Mouse (Mus musculus) kidney, postnatal 0 days (tissue): ENCODE data around the gene Kif2a. TPM values are rescaled to one million over a fixed set of nuclear protein-coding genes. Genes with fewer than 3 reads are reported as not detected.

Experiments
- ATAC-seq: fragments of 200-750 bp; cut with Nextera tagmentation; replicated peaks from 2 replicates; pipeline ENCODE4 v1.8.0; 2017; ENCODE audit warnings: low read depth, moderate number of reproducible peaks, moderate TSS enrichment, moderate library complexity; ENCODE audit not compliant: low FRiP score
- DNase-seq: peaks from one replicate; pipeline ENCODE4 v3.0.0-alpha.2; 2016; ENCODE audit warnings: low spot score
- H3K27ac ChIP-seq: fragments of 300-500 bp; sonication (generic); 2 replicates; pipeline ENCODE4 v1.5.1; 2014; ENCODE audit warnings: mild to moderate bottlenecking
- H3K27me3 ChIP-seq: fragments of 300-500 bp; sonication (generic); 2 replicates; pipeline ENCODE4 v1.6.1; 2014; ENCODE audit warnings: low read length, mixed read lengths; ENCODE audit not compliant: insufficient read depth
- H3K36me3 ChIP-seq: fragments of 300-500 bp; sonication (generic); 2 replicates; pipeline ENCODE4 v1.6.1; 2014; ENCODE audit warnings: low read length, mixed read lengths; ENCODE audit not compliant: insufficient read depth
- H3K4me1 ChIP-seq: fragments of 300-500 bp; sonication (generic); replicated peaks from 2 replicates; pipeline ENCODE4 v1.6.1; 2014; ENCODE audit warnings: antibody characterized with exemption, low read length, mixed read lengths; ENCODE audit not compliant: insufficient read depth
- H3K4me2 ChIP-seq: fragments of 300-500 bp; sonication (generic); 2 replicates; pipeline ENCODE4 v1.6.1; 2014; ENCODE audit warnings: mild to moderate bottlenecking, low read length, moderate library complexity, mixed read lengths
- H3K4me3 ChIP-seq: fragments of 300-500 bp; sonication (generic); replicated peaks from 2 replicates; pipeline ENCODE4 v1.5.1; 2014; ENCODE audit warnings: low read depth, low read length
- H3K9ac ChIP-seq: fragments of 300-500 bp; sonication (generic); 2 replicates; pipeline ENCODE4 v1.6.1; 2014; ENCODE audit warnings: low read depth, low read length
- H3K9me3 ChIP-seq: fragments of 300-500 bp; sonication (generic); replicated peaks from 2 replicates; pipeline ENCODE4 v1.6.1; 2016; ENCODE audit warnings: low read length, inconsistent platforms, mixed read lengths
- CTCF ChIP-seq: IDR thresholded peaks from 2 replicates; pipeline ENCODE4 v1.5.1; 2016; ENCODE audit warnings: antibody characterized with exemption, low read depth, mild to moderate bottlenecking, moderate library complexity
- WGBS: fragments of 180-500 bp; shearing (Covaris S2); extraction: QIAGEN DNeasy Blood & Tissue Kit; methylation state at CpG from one replicate; pipeline ENCODE4 v1.1.7; 2014; 5-methylcytosine and 5-hydroxymethylcytosine counted together
- polyA plus RNA-seq: library from polyadenylated mRNA; unstranded; fragments of >200 nt; fragmentation: Nextera tagmentation; extraction: Ambion mirVana; gene quantifications from 2 replicates; pipeline ENCODE4 v1.2.1, GENCODE M21; 2015

Kif2a gene
- polyA plus RNA-seq, result 17.9 and 25.8 TPM in 2 replicates

DNA sequence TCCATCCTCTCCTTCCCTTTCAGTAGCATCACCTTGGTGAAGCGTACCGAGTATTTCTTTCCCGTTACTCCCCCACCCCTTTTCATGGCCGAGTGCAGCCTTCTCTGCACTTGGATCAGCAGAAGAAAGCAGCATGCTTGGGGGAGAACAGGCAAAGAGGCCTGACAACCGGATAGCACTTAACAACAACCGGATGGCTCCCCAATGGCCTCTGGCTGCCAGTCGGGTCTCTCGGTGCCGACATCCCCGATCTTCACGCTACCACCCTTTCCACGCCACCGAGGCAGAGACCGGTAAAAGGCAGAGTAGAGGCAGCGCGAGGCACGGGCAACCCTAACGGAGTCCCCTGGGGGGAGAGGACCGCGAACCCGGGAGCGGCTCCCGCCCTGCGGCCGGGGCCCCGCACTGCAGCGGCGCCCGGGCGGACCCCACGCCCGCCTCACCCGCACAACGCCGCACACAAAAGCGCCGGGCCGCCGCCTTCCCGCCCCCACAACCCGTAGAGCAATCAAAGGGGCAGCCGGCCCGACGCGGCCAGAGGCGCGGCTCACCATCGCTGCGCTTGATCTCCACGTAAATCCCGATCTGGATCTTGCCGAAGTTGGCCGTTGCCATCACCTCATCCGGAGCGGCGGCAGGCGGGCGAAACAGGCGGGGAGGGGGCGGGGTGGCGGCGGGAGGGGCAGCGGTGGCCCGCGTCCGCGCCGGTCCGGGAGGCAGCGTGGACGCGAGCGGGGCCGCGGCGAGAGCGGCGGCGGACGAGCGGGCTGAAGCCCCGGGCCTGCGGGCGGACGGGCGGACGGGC, at the start of gene Kif2a:
Gene Kif2a (minus strand): TSS at position 666 of the 805 bp plus-strand sequence.
- 1% methylated on average over 62 of the region's 87 CpGs for WGBS
- H3K36me3 ChIP-seq, result no peaks in the 10 kb centered on the region

DNA sequence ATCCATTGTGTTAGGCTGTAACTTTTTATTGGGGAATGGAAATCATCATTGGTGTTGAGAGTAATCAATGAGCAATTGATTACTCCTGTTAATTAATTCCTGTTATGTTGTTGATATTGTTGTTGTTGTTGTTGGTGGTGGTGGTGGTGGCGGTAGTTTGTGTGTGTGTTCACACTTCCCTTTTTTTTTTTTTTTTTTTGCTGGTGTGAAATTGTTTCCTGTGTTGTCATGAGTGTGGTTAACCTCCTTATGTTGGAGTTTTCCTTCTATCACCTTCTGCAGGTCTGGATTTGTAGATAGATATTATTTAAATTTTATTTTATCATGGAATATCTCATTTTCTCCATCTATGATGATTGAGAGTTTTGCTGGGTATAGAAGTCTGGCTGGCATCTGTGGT, 47.1 kb upstream of the Kif2a start:
- DNase-seq (no peak), ATAC-seq (no peak)
- TF ChIP-seq CTCF, result no peak
- no peaks in the 10 kb centered on the region for H3K27me3 ChIP-seq
- 91% methylated on average over 1 of the region's 1 CpGs for WGBS
- no peaks in the 10 kb centered on the region for H3K36me3 ChIP-seq
- no peak overlapping the region for H3K4me3 ChIP-seq
- no peak overlapping the region for H3K27ac ChIP-seq
- no peak overlapping the region for H3K9ac ChIP-seq
- H3K9me3 ChIP-seq, result no peaks in the 10 kb centered on the region
- H3K4me2 ChIP-seq, result no peak overlapping the region
- no peaks in the 10 kb centered on the region for H3K4me1 ChIP-seq

More for the DNA sequence above, at the start of gene Kif2a:
- Histone ChIP-seq H3K9me3 (no peaks in the 10 kb centered on the region), H3K4me1 (peaks cover 5% of the 10 kb centered on the region; the same call in 1 of the 2 replicates), H3K27me3 (no peaks in the 10 kb centered on the region), H3K4me3 (peak within 1 kb of the TSS; percentile 95), H3K4me2 (peak within 1 kb of the TSS; percentile 67), H3K27ac (peak within 1 kb of the TSS; percentile 92), H3K9ac (peak within 1 kb of the TSS; percentile 90)
- DNase-seq (peak; percentile 69), ATAC-seq (peak; percentile 76)
- TF ChIP-seq CTCF, result no peak

DNA sequence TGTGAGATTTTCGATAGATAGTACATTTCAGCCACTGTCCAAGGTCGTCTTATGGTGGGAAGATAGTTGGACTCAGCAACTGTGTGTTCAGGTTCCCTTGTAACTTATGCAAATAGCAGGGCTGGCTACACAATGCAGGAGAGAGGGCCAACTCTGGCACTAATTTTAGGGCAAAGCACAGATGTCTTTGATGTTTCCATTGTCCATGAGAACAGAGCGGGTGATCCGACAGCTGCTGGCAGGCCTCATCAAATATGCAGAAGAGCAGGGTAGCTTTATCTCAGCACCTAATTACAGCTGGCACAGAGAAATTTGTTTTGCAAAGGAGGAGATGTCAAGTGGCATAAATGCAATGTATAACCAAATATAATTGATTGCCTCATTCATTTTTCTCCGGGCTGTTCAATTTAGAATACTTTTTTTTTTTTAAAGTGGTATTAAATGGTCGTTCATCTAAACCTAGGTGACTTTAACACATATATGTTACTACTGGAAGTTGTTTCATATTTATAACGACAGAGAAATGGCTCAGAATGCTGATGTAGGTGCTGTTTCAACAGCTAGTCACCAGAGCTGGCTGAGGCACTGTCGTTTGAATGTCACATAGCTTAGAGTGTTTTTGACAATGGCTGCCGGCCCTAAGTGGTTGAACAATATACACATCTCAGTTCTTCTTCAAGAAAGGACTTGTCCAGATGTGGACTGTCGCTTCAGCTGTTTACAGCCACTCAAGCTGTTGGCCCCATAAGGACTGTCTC, 43.4 kb upstream of the Kif2a start:
- ATAC-seq (no peak), DNase-seq (no peak)
- Histone ChIP-seq H3K36me3 (no peaks in the 10 kb centered on the region), H3K27ac (no peak overlapping the region), H3K4me1 (no peaks in the 10 kb centered on the region), H3K4me3 (no peak overlapping the region), H3K9me3 (no peaks in the 10 kb centered on the region), H3K27me3 (no peaks in the 10 kb centered on the region), H3K4me2 (no peak overlapping the region), H3K9ac (no peak overlapping the region)
- TF ChIP-seq CTCF, result no peak
- 78% methylated on average over 10 of the region's 10 CpGs for WGBS

DNA sequence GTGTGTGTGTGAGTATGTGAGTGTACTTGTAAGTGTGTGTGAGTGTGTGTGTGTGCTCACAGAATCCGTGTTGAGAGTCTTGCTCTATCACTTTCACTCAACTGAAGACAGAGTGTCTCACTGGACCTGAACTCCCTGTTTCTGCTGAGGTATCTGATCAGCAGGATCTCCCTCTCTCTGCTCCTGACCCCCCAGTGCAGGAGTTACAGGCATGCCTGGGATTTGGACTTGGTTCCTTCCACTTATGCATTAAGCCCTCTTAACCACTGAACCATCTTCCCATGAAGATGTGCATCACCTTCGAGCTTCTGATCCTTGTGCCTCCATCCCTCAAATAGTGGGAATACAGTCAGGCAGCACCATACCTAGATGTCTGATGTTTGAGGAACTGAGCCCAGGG, 42.3 kb upstream of the Kif2a start:
- Histone ChIP-seq H3K9ac (no peak overlapping the region), H3K4me2 (no peak overlapping the region), H3K4me1 (no peaks in the 10 kb centered on the region), H3K9me3 (no peaks in the 10 kb centered on the region), H3K4me3 (no peak overlapping the region), H3K27me3 (no peaks in the 10 kb centered on the region), H3K27ac (no peak overlapping the region), H3K36me3 (no peaks in the 10 kb centered on the region)
- DNase-seq (no peak), ATAC-seq (no peak)
- no peak for TF ChIP-seq CTCF
- 85% methylated on average over 2 of the region's 2 CpGs for WGBS

DNA sequence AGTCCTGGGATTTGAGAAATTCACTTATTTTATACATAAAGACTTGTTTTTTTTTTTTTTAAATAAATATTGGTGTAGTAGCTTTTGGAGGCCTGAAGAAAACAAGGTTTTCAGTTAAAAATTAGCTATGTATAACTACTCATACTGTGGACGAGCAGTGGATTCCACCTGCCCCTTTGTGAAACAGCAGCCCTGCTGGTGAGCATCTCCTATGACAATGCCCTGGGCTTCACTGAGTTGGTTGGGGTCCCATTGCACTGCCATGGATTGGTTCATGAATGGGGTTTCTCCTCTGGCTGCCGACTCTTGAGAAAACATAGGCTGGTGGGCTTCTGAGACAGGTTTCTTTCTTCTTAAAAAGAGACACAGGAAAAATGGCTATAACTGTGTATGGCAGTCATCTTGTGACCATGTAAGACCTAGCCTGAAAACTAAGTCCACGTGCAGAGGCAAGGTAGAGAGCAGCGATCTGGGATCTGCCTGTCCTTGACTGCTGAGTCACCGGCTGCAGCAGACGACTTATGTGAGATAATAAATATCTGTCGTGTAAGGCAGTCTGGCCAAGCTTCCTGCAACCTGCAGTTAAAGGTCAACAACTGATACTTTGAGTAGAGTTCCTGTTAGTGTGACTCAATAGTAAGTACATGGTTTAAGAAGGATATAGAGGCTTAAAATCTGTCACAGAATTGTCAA, 41.3 kb upstream of the Kif2a start:
- Histone ChIP-seq H3K4me3 (no peak overlapping the region), H3K27me3 (no peaks in the 10 kb centered on the region), H3K4me2 (no peak overlapping the region), H3K9me3 (no peaks in the 10 kb centered on the region), H3K27ac (no peak overlapping the region), H3K36me3 (no peaks in the 10 kb centered on the region), H3K4me1 (no peaks in the 10 kb centered on the region), H3K9ac (no peak overlapping the region)
- no peak for DNase-seq
- no peak for TF ChIP-seq CTCF
- no peak for ATAC-seq
- WGBS, result 37% methylated on average over 7 of the region's 7 CpGs

DNA sequence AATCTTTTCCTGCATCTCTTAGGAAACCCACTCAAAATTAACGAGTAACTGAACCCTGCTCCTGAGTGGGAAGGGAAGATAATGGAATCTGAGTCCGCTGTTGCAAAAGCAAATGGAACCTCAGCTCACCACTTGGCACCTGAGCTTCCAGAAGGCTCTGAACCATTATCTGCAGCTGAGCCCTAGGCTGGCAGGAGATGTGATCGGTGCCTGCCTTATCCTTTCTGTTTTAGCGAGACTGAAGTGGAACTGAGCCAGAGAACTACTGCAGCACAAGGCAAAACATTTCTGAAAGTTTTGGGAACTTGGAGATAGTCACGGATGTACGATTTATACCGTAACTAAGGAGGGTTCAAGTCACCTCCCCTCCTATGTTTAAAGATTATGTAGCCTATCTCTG, 38.2 kb upstream of the Kif2a start:
- no peaks in the 10 kb centered on the region for H3K9me3 ChIP-seq
- 74% methylated on average over 7 of the region's 7 CpGs for WGBS
- no peak overlapping the region for H3K4me3 ChIP-seq
- no peaks in the 10 kb centered on the region for H3K4me1 ChIP-seq
- no peak overlapping the region for H3K9ac ChIP-seq
- ATAC-seq, result no peak
- H3K36me3 ChIP-seq, result no peaks in the 10 kb centered on the region
- H3K27me3 ChIP-seq, result no peaks in the 10 kb centered on the region
- no peak for TF ChIP-seq CTCF
- no peak overlapping the region for H3K4me2 ChIP-seq
- H3K27ac ChIP-seq, result no peak overlapping the region
- no peak for DNase-seq
